Mouse (Mus musculus) ES-E14 (cell line): Measurements from ENCODE around the gene Smarca4.

Experiments
- CHD2 ChIP-seq: IDR thresholded peaks from 2 replicates; pipeline ENCODE4 v1.6.1; 2014; ENCODE audit warnings: mild to moderate bottlenecking, low read depth, low read length, inconsistent platforms
- ZC3H11A ChIP-seq: IDR thresholded peaks from 2 replicates; pipeline ENCODE4 v1.6.1; 2012; ENCODE audit warnings: low read depth, mild to moderate bottlenecking, inconsistent platforms, low read length, borderline replicate concordance

GRCm38 (mm10) chr9:21587678-21588349 lies 28.2 kb upstream of the Smarca4 start:
- no peak for TF ChIP-seq ZC3H11A
- no peak for TF ChIP-seq CHD2
